Mouse (Mus musculus) C2C12 (cell line): ENCODE results near the gene Pde4dip. TPM values are rescaled to one million over a fixed set of nuclear protein-coding genes. Genes with fewer than 3 reads are reported as not detected.

Source experiments
- H3K27me3 ChIP-seq: one replicate; pipeline ENCODE4 v1.6.1; 2011; ENCODE audit not compliant: control insufficient read depth, insufficient read depth, insufficient read length
- H3K36me3 ChIP-seq: one replicate; pipeline ENCODE4 v1.6.1; 2011; ENCODE audit not compliant: control insufficient read depth, insufficient read depth
- H3K4me3 ChIP-seq: one replicate; pipeline ENCODE4 v1.5.1; 2011; ENCODE audit warnings: mild to moderate bottlenecking, control low read depth; ENCODE audit not compliant: poor library complexity, insufficient read depth, severe bottlenecking
- H3K79me2 ChIP-seq: one replicate; pipeline ENCODE4 v1.6.1; 2011; ENCODE audit not compliant: control insufficient read depth, insufficient read depth
- H3K79me3 ChIP-seq: one replicate; pipeline ENCODE4 v1.6.1; 2011; ENCODE audit warnings: low read depth, control low read depth
- H3ac ChIP-seq: one replicate; pipeline ENCODE3; 2011; ENCODE audit warnings: low read depth; ENCODE audit not compliant: control insufficient read depth, insufficient read length
- CEBPB ChIP-seq: IDR thresholded peaks from one replicate; pipeline ENCODE4 v1.6.1; 2011; ENCODE audit warnings: low read depth, mild to moderate bottlenecking, control low read depth, moderate library complexity
- CTCF ChIP-seq: IDR thresholded peaks from one replicate; pipeline ENCODE4 v1.5.1; 2011; ENCODE audit not compliant: control insufficient read depth, insufficient read depth, insufficient read length
- FOSL1 ChIP-seq: IDR thresholded peaks from one replicate; pipeline ENCODE4 v1.8.0; 2011; ENCODE audit warnings: mild to moderate bottlenecking, low read length; ENCODE audit not compliant: poor library complexity, insufficient read depth, severe bottlenecking
- MAX ChIP-seq: IDR thresholded peaks from one replicate; pipeline ENCODE4 v1.6.1; 2011; ENCODE audit warnings: mild to moderate bottlenecking, control low read depth
- MYOD1 ChIP-seq: IDR thresholded peaks from one replicate; pipeline ENCODE4 v1.6.1; 2011; ENCODE audit warnings: low read depth; ENCODE audit not compliant: control insufficient read depth, insufficient read length
- MYOG ChIP-seq: IDR thresholded peaks from one replicate; pipeline ENCODE4 v1.6.1; 2011; ENCODE audit not compliant: control insufficient read depth, insufficient read length; ENCODE audit errors: extremely low read depth
- USF1 ChIP-seq: IDR thresholded peaks from one replicate; pipeline ENCODE4 v1.6.1; 2011; ENCODE audit warnings: low read depth, mild to moderate bottlenecking, control low read depth, moderate library complexity
- polyA plus RNA-seq: library from polyadenylated mRNA; unstranded; fragments of >200 nt; fragmentation: generic; extraction: Trizol; gene quantifications from one replicate; pipeline ENCODE4 v1.2.1, GENCODE M21; 2012; ENCODE audit warnings: missing spikeins

The Pde4dip gene
- polyA plus RNA-seq, 1 experiment, result 26.4 TPM

DNA sequence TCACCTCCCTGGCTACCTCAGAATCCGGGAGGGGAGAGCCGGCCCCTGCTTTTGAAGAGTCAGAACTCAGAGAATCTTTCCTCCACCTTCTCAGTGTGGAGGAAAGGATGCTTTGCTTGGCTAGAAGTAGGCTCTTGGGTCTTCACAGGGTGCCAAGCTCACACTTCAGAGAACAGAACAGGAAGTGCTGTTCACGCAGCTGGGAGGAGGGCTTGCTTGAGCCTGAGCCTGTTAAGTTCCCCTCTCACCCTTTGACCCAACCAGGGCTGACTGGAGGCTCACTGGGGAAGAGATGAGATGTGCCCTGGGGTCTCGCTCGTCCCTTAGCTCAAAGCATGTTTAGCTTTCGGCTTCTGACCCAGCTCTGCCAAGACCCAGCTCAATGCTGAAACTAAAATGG lies 44.7 kb upstream of the Pde4dip start:
- no peaks in the 10 kb centered on the region for H3K27me3 ChIP-seq
- no peak overlapping the region for H3ac ChIP-seq
- H3K79me2 ChIP-seq, result no peaks in the 10 kb centered on the region
- no peak overlapping the region for H3K4me3 ChIP-seq
- no peaks in the 10 kb centered on the region for H3K36me3 ChIP-seq
- no peaks in the 10 kb centered on the region for H3K79me3 ChIP-seq
- TF ChIP-seq FOSL1 (no peak), MYOD1 (no peak), CTCF (no peak), CEBPB (no peak), USF1 (no peak), MYOG (no peak), MAX (no peak)

DNA sequence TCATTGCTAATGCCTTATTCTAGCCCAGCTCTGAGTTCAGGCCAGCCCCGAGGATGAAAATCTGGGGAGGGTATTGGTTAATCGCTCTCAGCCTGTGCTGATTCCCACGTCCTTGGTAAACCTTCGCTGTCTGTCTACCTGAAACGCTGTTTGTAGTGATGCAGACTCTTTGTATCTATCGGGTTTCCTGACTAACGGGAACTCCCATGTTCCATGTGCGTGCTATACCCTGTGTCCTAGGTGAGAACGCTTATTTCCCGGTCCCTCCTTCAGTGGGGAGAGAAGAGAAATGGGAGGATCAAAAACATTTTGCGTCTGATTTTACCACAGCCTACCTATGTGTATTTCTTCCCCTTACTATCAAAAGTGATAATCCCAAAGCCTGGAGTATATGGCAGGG lies 44.3 kb upstream of the Pde4dip start:
- Histone ChIP-seq H3K79me2 (no peaks in the 10 kb centered on the region), H3K79me3 (no peaks in the 10 kb centered on the region), H3ac (no peak overlapping the region), H3K36me3 (no peaks in the 10 kb centered on the region), H3K27me3 (no peaks in the 10 kb centered on the region), H3K4me3 (no peak overlapping the region)
- TF ChIP-seq MYOG, result no peak
- TF ChIP-seq MAX, result no peak
- no peak for TF ChIP-seq CTCF
- no peak for TF ChIP-seq MYOD1
- TF ChIP-seq CEBPB, result no peak
- TF ChIP-seq FOSL1, result no peak
- no peak for TF ChIP-seq USF1

DNA sequence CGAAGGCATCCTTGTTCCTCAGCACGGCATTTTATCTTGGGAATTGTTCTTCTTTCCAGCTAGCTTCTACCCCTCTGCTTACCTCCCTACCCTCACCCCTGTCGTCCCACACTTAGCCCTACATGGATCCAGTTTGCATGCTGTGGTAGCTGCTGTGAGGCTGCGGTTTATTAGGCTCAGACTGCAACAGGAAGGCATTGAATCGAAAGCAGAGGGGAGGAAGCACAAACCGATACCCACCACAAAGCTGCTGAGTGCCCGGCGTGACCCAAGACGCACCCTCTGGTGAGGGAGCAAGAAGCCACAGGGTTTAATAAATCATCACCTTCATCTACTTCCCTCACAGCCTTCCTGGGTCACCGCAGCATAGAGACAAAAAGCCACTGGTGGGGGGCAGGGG lies 43.6 kb upstream of the Pde4dip start:
- H3K36me3 ChIP-seq, result no peaks in the 10 kb centered on the region
- no peaks in the 10 kb centered on the region for H3K79me2 ChIP-seq
- no peak overlapping the region for H3ac ChIP-seq
- TF ChIP-seq CEBPB, result no peak
- TF ChIP-seq FOSL1, result no peak
- TF ChIP-seq MYOD1, result no peak
- no peak for TF ChIP-seq MAX
- no peak for TF ChIP-seq MYOG
- no peak for TF ChIP-seq USF1
- no peak for TF ChIP-seq CTCF
- H3K79me3 ChIP-seq, result no peaks in the 10 kb centered on the region
- H3K27me3 ChIP-seq, result no peaks in the 10 kb centered on the region
- no peak overlapping the region for H3K4me3 ChIP-seq

DNA sequence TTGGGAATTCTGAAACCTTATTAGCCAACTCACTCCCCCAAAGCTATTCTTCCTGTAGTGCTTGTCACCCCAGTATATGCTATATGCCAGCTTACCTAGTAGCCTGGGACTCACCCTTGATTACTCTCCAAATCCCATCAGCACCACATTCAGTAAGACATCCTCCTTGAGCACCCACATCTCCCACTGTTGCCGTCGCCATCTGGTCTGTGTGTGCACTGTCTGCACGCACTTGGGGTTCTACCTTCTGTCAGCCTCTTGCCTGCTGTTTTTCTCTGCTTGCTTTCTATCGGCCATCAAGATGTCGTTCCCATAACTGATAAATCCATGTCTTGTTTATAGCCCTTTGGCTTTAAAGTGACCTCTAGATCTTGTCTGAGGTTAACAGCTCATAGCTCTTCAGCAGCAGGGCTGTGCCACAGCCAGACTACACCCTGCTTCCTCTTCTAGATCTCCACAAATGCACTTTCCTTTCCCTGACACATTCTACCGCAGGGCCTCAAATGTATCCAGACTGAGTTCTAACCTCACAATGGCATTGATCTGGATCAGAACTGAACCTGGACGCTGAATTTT lies 42.9 kb upstream of the Pde4dip start:
- no peaks in the 10 kb centered on the region for H3K36me3 ChIP-seq
- H3K79me2 ChIP-seq, result no peaks in the 10 kb centered on the region
- TF ChIP-seq MYOG (no peak), MYOD1 (no peak), MAX (no peak)
- H3ac ChIP-seq, result no peak overlapping the region
- H3K4me3 ChIP-seq, result no peak overlapping the region
- no peaks in the 10 kb centered on the region for H3K27me3 ChIP-seq
- no peaks in the 10 kb centered on the region for H3K79me3 ChIP-seq

DNA sequence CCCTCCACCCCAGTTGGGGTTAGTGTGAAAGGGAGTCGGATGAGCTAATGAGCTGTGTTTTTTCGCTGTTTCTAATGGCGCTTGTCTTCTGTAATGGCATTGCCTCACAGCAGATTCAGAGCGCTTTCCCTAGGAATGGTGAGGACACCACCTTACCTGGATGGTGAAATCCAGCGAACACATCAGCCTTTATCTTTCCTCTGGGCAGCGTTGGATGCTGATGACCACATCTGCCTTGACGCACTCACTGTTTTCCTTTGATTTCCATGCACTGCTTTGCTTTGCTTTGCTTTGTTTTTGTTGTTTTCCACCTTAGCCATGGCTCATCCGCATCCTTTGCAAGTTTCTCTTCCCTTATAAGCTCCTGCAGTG lies 42.3 kb upstream of the Pde4dip start:
- H3K4me3 ChIP-seq, result no peak overlapping the region
- no peaks in the 10 kb centered on the region for H3K36me3 ChIP-seq
- TF ChIP-seq MYOG (no peak), CTCF (no peak), MYOD1 (no peak), MAX (no peak), CEBPB (no peak), USF1 (no peak), FOSL1 (no peak)
- no peaks in the 10 kb centered on the region for H3K79me3 ChIP-seq
- H3K27me3 ChIP-seq, result no peaks in the 10 kb centered on the region
- H3ac ChIP-seq, result no peak overlapping the region
- H3K79me2 ChIP-seq, result no peaks in the 10 kb centered on the region

DNA sequence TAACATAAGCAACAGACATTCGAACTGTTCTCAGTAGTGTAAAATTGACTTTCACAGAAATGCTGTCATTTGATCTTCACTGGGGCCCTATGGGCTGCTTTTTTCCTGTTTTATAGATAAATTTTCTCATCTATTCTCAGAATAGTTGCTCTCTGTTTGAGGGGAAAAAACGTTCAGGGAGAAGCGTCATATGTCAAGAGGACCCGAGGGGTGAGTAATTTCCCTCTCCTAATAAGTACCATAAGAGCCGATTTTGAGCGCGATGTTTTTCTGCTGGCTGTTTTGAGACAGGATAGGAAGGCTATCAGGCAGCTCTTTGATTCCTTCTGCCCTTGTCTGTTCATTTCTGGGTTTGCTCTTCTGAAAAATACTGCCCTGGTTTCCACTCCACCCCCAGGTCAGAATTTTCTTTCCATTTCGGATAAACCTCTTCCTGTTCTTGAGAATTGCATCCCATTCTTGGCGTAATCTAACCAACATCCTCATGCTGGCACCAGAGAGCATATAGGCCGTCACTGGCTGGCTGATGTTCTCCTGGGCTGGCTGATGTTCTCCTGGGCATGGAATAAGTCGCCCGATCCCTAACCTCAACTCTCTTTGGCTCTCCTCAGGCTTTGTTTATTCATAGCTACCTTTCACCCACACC lies 41.8 kb upstream of the Pde4dip start:
- TF ChIP-seq MYOG, result no peak
- TF ChIP-seq CTCF, result no peak
- no peak for TF ChIP-seq USF1
- no peak for TF ChIP-seq CEBPB
- no peak for TF ChIP-seq FOSL1
- TF ChIP-seq MYOD1, result no peak
- TF ChIP-seq MAX, result no peak
- no peaks in the 10 kb centered on the region for H3K79me3 ChIP-seq
- no peak overlapping the region for H3ac ChIP-seq
- no peaks in the 10 kb centered on the region for H3K27me3 ChIP-seq
- H3K36me3 ChIP-seq, result no peaks in the 10 kb centered on the region
- H3K4me3 ChIP-seq, result no peak overlapping the region
- H3K79me2 ChIP-seq, result no peaks in the 10 kb centered on the region
